Mouse (Mus musculus): ENCODE measurements around the gene Slc25a34. TPM values are rescaled to one million over a fixed set of nuclear protein-coding genes. Genes with fewer than 3 reads are reported as not detected.

The Slc25a34 gene
- polyA plus RNA-seq, 1 experiment, result 3.9 TPM

- 77% methylated on average over 6 of the region's 6 CpGs for WGBS
- TF ChIP-seq CTCF (IDR thresholded peaks at IDR 0.05; ENCODE audit: insufficient read depth, low read length) (no peak), POLR2A (IDR thresholded peaks at IDR 0.05; ENCODE audit: borderline replicate concordance, extremely low read depth, low read depth, low read length) (no peak)
- peaks cover 6% of the 10 kb centered on the region for H3K4me1 ChIP-seq (ENCODE audit: control insufficient read depth, insufficient read depth, low read length)
- no peak for DNase-seq
- no peak overlapping the region for H3K4me3 ChIP-seq (replicated peaks; ENCODE audit: extremely low read depth, low read depth, low read length)
Measured at GRCm38 (mm10) chr4:141658846-141659484, 35.3 kb upstream of the Slc25a34 start.

- Histone ChIP-seq H3K4me3 (replicated peaks; ENCODE audit: extremely low read depth, low read depth, low read length) (no peak overlapping the region), H3K4me1 (ENCODE audit: control insufficient read depth, insufficient read depth, low read length) (no peaks in the 10 kb centered on the region; the same call in 1 of the 2 replicates)
- DNase-seq, result no peak
- TF ChIP-seq POLR2A (IDR thresholded peaks at IDR 0.05; ENCODE audit: borderline replicate concordance, extremely low read depth, low read depth, low read length) (no peak), CTCF (IDR thresholded peaks at IDR 0.05; ENCODE audit: insufficient read depth, low read length) (no peak)
- 74% methylated on average over 8 of the region's 8 CpGs for WGBS
Measured at GRCm38 (mm10) chr4:141656932-141657331, 33.3 kb upstream of the Slc25a34 start.

GRCm38 (mm10) chr4:141655908-141656608, 32.4 kb upstream of the Slc25a34 start:
- TF ChIP-seq POLR2A (IDR thresholded peaks at IDR 0.05; ENCODE audit: borderline replicate concordance, extremely low read depth, low read depth, low read length) (no peak), CTCF (IDR thresholded peaks at IDR 0.05; ENCODE audit: insufficient read depth, low read length) (no peak)
- WGBS, result 54% methylated on average over 12 of the region's 12 CpGs
- H3K4me1 ChIP-seq (ENCODE audit: control insufficient read depth, insufficient read depth, low read length), result no peaks in the 10 kb centered on the region; the same call in 1 of the 2 replicates
- DNase-seq, result peak; percentile 45
- no peak overlapping the region for H3K4me3 ChIP-seq (replicated peaks; ENCODE audit: extremely low read depth, low read depth, low read length)

DNA sequence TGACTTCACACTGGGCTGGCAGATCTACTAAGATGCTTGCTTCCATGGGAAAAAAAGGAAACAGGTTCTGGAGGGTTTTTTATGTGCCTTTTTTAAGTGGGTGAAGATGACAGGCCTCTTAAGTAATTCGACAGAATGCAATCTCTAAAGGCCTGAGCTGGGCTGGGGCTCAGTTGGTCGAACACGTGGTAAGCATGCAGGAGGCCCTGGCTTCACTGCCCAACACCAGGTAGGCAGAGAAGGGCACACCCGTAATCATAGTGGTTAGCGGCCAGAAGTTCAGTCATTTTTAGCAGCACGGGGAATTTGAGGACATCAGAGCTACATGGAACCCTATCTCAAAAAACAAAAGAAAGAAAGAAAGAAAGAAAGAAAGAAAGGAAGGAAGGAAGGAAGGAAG, 30.9 kb upstream of the Slc25a34 start:
- H3K4me1 ChIP-seq (ENCODE audit: control insufficient read depth, insufficient read depth, low read length), result no peaks in the 10 kb centered on the region; the same call in 1 of the 2 replicates
- no peak for DNase-seq
- TF ChIP-seq CTCF (IDR thresholded peaks at IDR 0.05; ENCODE audit: insufficient read depth, low read length) (no peak), POLR2A (IDR thresholded peaks at IDR 0.05; ENCODE audit: borderline replicate concordance, extremely low read depth, low read depth, low read length) (no peak)
- no peak overlapping the region for H3K4me3 ChIP-seq (replicated peaks; ENCODE audit: extremely low read depth, low read depth, low read length)
- WGBS, result 70% methylated on average over 6 of the region's 6 CpGs

GRCm38 (mm10) chr4:141653813-141654212, 30.2 kb upstream of the Slc25a34 start:
- 72% methylated on average over 13 of the region's 13 CpGs for WGBS
- Histone ChIP-seq H3K4me1 (ENCODE audit: control insufficient read depth, insufficient read depth, low read length) (no peaks in the 10 kb centered on the region; the same call in 1 of the 2 replicates), H3K4me3 (replicated peaks; ENCODE audit: extremely low read depth, low read depth, low read length) (no peak overlapping the region)
- DNase-seq, result peak; percentile 41
- TF ChIP-seq CTCF (IDR thresholded peaks at IDR 0.05; ENCODE audit: insufficient read depth, low read length), result no peak
- no peak for TF ChIP-seq POLR2A (IDR thresholded peaks at IDR 0.05; ENCODE audit: borderline replicate concordance, extremely low read depth, low read depth, low read length)

DNA sequence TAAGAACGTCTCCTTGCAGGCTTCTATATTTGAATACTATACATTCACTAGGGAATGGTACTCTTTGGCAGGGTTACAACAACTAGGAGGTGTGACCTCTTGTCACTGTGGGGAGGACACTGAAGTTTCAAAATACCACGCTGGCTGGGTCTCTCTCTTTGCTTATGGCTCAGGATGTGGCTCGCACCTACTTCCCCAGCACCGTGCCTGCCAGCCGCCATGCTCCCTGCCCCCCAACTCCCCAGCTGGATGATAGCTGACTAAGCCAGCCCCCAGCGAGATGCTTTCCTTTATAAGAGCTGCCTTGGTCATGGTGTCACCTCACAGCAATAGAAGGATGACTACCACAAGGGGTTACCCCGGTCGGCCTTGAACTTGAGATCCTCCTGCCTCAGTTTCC, 29.4 kb upstream of the Slc25a34 start:
- no peak overlapping the region for H3K4me3 ChIP-seq (replicated peaks; ENCODE audit: extremely low read depth, low read depth, low read length)
- TF ChIP-seq POLR2A (IDR thresholded peaks at IDR 0.05; ENCODE audit: borderline replicate concordance, extremely low read depth, low read depth, low read length) (no peak), CTCF (IDR thresholded peaks at IDR 0.05; ENCODE audit: insufficient read depth, low read length) (no peak)
- 68% methylated on average over 8 of the region's 8 CpGs for WGBS
- no peaks in the 10 kb centered on the region; the same call in 1 of the 2 replicates for H3K4me1 ChIP-seq (ENCODE audit: control insufficient read depth, insufficient read depth, low read length)
- DNase-seq, result no peak

DNA sequence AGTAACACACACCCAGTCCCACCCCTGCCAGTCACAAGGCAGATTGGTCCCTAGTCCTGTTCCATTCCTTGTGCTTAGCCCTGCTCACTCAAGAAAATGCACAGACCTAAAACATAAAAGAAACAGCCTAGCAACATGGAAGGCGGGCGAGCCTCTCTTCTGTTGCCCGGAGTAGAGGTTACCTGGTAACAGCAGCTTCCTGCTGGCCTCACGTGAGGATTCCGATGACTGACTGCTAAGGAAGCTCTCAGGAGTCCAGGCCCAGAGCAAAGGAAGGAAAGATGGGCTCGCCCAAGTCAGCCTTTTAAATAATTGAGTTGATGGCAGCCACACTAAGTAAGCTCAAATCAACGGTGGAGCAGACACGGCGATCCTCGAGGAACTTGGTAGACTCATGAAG, 28.3 kb upstream of the Slc25a34 start:
- Histone ChIP-seq H3K4me1 (ENCODE audit: control insufficient read depth, insufficient read depth, low read length) (no peaks in the 10 kb centered on the region; the same call in 1 of the 2 replicates), H3K4me3 (replicated peaks; ENCODE audit: extremely low read depth, low read depth, low read length) (no peak overlapping the region)
- DNase-seq, result no peak
- TF ChIP-seq CTCF (IDR thresholded peaks at IDR 0.05; ENCODE audit: insufficient read depth, low read length) (no peak), POLR2A (IDR thresholded peaks at IDR 0.05; ENCODE audit: borderline replicate concordance, extremely low read depth, low read depth, low read length) (no peak)
- WGBS, result 80% methylated on average over 10 of the region's 10 CpGs

DNA sequence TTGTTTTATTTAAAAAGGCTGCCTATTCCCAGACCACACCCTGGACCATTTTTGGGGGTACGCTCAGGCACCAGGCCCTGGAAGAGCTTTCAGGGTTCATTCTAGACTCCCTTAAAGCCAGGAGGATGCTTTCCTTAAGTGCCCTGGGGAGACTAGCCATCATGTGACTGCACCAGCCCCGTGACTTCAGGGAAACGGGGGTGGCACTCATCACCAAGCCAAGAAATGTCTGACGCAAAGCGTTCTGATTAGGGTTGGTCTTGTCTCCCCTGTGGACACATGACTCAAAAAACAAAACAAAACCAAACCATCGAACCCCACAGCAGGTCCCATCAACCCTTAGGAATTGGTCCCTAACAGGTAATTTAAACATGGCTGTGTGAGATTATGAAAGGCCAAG, 27.7 kb upstream of the Slc25a34 start:
- Histone ChIP-seq H3K4me3 (replicated peaks; ENCODE audit: extremely low read depth, low read depth, low read length) (no peak overlapping the region), H3K4me1 (ENCODE audit: control insufficient read depth, insufficient read depth, low read length) (no peaks in the 10 kb centered on the region; the same call in 1 of the 2 replicates)
- DNase-seq, result no peak
- TF ChIP-seq CTCF (IDR thresholded peaks at IDR 0.05; ENCODE audit: insufficient read depth, low read length) (no peak), POLR2A (IDR thresholded peaks at IDR 0.05; ENCODE audit: borderline replicate concordance, extremely low read depth, low read depth, low read length) (no peak)
- 79% methylated on average over 6 of the region's 6 CpGs for WGBS

DNA sequence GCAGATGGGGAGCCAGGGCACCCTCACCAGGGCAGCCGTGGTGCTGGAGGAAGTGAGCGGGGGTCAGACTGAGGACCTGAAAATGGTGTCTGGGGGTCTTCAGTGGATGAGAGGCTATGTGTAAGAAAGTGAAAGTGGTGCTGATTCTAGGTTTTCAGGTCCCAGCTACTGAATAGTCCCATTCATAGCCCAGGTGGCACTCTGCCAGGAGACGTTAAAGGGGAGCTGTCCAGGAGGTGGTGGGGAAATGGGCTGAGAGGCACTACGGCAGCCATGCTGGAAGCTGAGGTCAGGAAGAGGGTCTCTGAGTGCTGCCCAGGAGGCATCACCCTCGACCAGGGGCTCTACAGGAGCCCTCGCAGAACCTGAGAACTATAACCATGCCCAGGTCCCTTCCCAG, 25.6 kb upstream of the Slc25a34 start:
- no peak overlapping the region for H3K4me3 ChIP-seq (replicated peaks; ENCODE audit: extremely low read depth, low read depth, low read length)
- H3K4me1 ChIP-seq (ENCODE audit: control insufficient read depth, insufficient read depth, low read length), result no peaks in the 10 kb centered on the region
- TF ChIP-seq POLR2A (IDR thresholded peaks at IDR 0.05; ENCODE audit: borderline replicate concordance, extremely low read depth, low read depth, low read length) (no peak), CTCF (IDR thresholded peaks at IDR 0.05; ENCODE audit: insufficient read depth, low read length) (no peak)
- 58% methylated on average over 6 of the region's 6 CpGs for WGBS
- DNase-seq, result no peak

GRCm38 (mm10) chr4:141648262-141648661, 24.6 kb upstream of the Slc25a34 start:
- TF ChIP-seq POLR2A (IDR thresholded peaks at IDR 0.05; ENCODE audit: borderline replicate concordance, extremely low read depth, low read depth, low read length), result no peak
- TF ChIP-seq CTCF (IDR thresholded peaks at IDR 0.05; ENCODE audit: insufficient read depth, low read length), result no peak
- 86% methylated on average over 5 of the region's 5 CpGs for WGBS
- DNase-seq, result no peak
- no peak overlapping the region for H3K4me3 ChIP-seq (replicated peaks; ENCODE audit: extremely low read depth, low read depth, low read length)
- peaks cover 5% of the 10 kb centered on the region; the same call in 1 of the 2 replicates for H3K4me1 ChIP-seq (ENCODE audit: control insufficient read depth, insufficient read depth, low read length)
